Mouse (Mus musculus) stomach, postnatal 0 days (tissue): ENCODE data around the gene Mrps18c. TPM values are rescaled to one million over a fixed set of nuclear protein-coding genes. Genes with fewer than 3 reads are reported as not detected.

Experiments
- ATAC-seq: fragments of 200-750 bp; cut with Nextera tagmentation; 2 replicates; pipeline ENCODE4 v1.8.0; 2017; ENCODE audit not compliant: low FRiP score, low TSS enrichment
- DNase-seq: peaks from one replicate; pipeline ENCODE4 v3.0.0-alpha.2; 2016; ENCODE audit warnings: low spot score
- H3K27ac ChIP-seq: fragments of 300-500 bp; sonication (generic); replicated peaks from 2 replicates; pipeline ENCODE4 v1.5.1; 2014; ENCODE audit warnings: mild to moderate bottlenecking, control low read depth
- H3K27me3 ChIP-seq: fragments of 300-500 bp; sonication (generic); 2 replicates; pipeline ENCODE4 v1.6.1; 2014; ENCODE audit warnings: low read length; ENCODE audit not compliant: control insufficient read depth, insufficient read depth
- H3K36me3 ChIP-seq: fragments of 300-500 bp; sonication (generic); 2 replicates; pipeline ENCODE4 v1.6.1; 2014; ENCODE audit warnings: low read length, mixed read lengths; ENCODE audit not compliant: control insufficient read depth, insufficient read depth
- H3K4me1 ChIP-seq: fragments of 300-500 bp; sonication (generic); replicated peaks from 2 replicates; pipeline ENCODE4 v1.6.1; 2014; ENCODE audit warnings: antibody characterized with exemption; ENCODE audit not compliant: control insufficient read depth, insufficient read depth
- H3K4me2 ChIP-seq: fragments of 300-500 bp; sonication (generic); replicated peaks from 2 replicates; pipeline ENCODE4 v1.6.1; 2014; ENCODE audit warnings: low read depth, mild to moderate bottlenecking, control low read depth, moderate library complexity
- H3K4me3 ChIP-seq: fragments of 300-500 bp; sonication (generic); 2 replicates; pipeline ENCODE4 v1.5.1; 2014; ENCODE audit warnings: low read depth, low read length, control low read depth
- H3K9ac ChIP-seq: fragments of 300-500 bp; sonication (generic); 2 replicates; pipeline ENCODE4 v1.6.1; 2014; ENCODE audit warnings: mild to moderate bottlenecking, low read length, control low read depth, mixed read lengths
- H3K9me3 ChIP-seq: fragments of 300-500 bp; sonication (generic); 2 replicates; pipeline ENCODE4 v1.6.1; 2016; ENCODE audit warnings: low read length; ENCODE audit not compliant: control insufficient read depth
- CTCF ChIP-seq: IDR thresholded peaks from 2 replicates; pipeline ENCODE4 v1.5.1; 2016; ENCODE audit warnings: antibody characterized with exemption, low read depth, mild to moderate bottlenecking, moderate library complexity
- EP300 ChIP-seq: optimal IDR thresholded peaks from 2 replicates; pipeline ENCODE3; 2016; ENCODE audit warnings: antibody characterized with exemption
- WGBS: fragments of 180-500 bp; shearing (Covaris S2); extraction: QIAGEN DNeasy Blood & Tissue Kit; methylation state at CpG from one replicate; pipeline ENCODE4 v1.1.7; 2014; 5-methylcytosine and 5-hydroxymethylcytosine counted together
- polyA plus RNA-seq: library from polyadenylated mRNA; unstranded; fragments of >200 nt; fragmentation: Nextera tagmentation; extraction: Ambion mirVana; gene quantifications from 2 replicates; pipeline ENCODE4 v1.2.1, GENCODE M21; 2015

Mrps18c gene
- polyA plus RNA-seq = 185 and 186 TPM in 2 replicates

DNA sequence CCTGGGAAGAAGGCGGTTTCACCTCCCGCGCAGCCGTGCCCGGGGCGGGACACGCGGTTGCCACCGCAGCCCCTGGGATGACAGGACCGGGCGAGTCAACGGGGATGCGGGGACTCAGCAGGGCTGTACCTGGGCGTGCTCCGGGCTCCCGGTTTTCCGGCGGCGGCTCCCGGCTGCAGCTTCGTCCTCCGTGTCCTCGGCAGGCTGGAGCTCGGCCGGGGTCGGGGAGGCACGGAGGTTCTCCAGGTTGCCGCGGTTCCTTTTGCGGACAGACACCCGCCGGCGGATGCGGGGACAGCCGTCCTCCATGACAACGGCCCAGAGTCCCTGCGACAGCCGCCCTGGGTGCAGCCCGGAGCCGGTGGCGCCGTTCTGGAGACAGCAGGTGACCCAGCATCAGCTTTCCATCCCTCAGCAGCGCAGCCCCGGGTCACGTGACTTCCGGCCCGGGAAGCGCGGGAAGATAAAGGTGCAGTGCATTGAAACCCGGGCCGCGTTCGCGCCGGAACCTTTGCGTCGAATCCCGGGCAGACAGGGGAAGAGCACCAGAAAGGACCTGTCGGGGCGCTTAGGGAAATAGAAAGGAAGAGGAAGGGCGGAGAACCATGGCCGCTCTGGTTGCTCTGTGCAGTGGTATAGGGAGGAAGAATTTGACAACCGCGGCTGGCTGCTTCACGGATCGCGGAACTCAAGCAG, at the start of gene Mrps18c, which contains the start of gene Helq:
Gene Mrps18c (plus strand): TSS at position 463 of the 696 bp plus-strand sequence.
Gene Helq (minus strand): TSS at position 434 of the 696 bp plus-strand sequence.
- no peaks in the 10 kb centered on the region for H3K27me3 ChIP-seq
- H3K36me3 ChIP-seq = 0 out of 2 replicates have a peak, but pooled peaks cover 2% of the 10 kb centered on the region
- H3K4me1 ChIP-seq = no peaks in the 10 kb centered on the region
- peak; percentile 96 for ATAC-seq
- H3K4me3 ChIP-seq = peak within 1 kb of the TSS; percentile 79
- under 1% methylated on average over 67 of the region's 67 CpGs for WGBS
- H3K9me3 ChIP-seq = no peaks in the 10 kb centered on the region
- peak; percentile 20; the same call in 1 of the 2 replicates for TF ChIP-seq CTCF
- TF ChIP-seq EP300 = no peak
- DNase-seq = peak; percentile 94
- peak within 1 kb of the TSS; percentile 73 for H3K9ac ChIP-seq
- H3K4me2 ChIP-seq = peak within 1 kb of the TSS; percentile 96
- H3K27ac ChIP-seq = 0 out of 2 replicates have a peak within 1 kb of the TSS, but pooled peaks have one; percentile 49

DNA sequence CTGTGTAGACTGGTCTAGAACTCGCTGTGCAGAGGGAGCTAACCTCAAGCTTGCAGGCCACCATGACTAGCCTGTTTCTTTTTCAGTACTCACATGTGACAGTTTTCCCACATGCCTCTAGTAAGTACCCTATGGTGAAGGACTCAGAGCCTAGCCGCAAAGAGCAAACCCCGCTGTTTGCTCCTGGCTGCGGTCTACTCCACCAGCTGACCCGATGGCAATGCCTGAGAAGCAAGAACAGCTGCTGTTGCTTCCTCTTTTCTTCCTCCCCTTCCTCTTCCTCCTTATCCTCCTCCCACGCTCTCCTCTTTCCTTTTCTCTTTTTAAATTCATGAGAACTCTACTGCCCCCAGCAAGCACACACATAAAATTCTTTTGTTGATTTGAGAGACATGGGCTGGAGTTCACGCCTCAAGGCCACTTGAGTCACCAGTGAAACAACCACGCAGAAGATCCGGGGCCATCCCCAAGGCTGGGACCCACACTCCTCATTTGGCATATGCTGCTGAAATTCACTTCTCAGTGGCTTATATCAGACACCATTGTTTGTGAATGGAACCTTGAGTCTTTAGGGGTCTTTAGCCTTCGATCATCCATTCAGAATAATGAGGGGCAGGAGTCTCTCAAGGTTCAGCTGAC, 47.7 kb upstream of the Mrps18c start:
- DNase-seq (no peak), ATAC-seq (no peak)
- no peak for TF ChIP-seq CTCF
- TF ChIP-seq EP300 = no peak
- Histone ChIP-seq H3K4me3 (no peak overlapping the region), H3K27ac (no peak overlapping the region), H3K9me3 (no peaks in the 10 kb centered on the region), H3K4me2 (no peak overlapping the region), H3K36me3 (no peaks in the 10 kb centered on the region), H3K27me3 (no peaks in the 10 kb centered on the region), H3K4me1 (no peaks in the 10 kb centered on the region), H3K9ac (no peak overlapping the region)
- 79% methylated on average over 10 of the region's 10 CpGs for WGBS

DNA sequence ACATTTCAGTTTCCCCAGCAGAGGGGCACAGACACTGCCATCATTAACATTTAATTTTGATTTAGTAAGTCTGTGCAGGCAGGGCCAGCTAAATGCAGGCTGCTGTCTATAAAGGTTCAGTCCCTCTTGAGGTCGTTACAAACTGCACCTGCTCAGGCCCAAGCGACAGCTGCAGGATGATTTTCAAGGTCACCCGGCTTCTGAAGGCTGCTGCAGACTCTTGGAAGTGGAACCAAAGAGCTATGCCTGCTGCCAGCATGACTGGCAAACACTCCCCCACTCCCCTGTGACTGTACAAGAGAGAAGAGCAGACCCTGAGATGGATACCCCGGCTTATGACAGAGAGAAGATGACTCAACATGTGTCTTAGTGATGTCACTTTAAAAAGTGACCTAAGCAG, 46.8 kb upstream of the Mrps18c start:
- H3K36me3 ChIP-seq = no peaks in the 10 kb centered on the region
- no peak overlapping the region for H3K27ac ChIP-seq
- no peaks in the 10 kb centered on the region for H3K4me1 ChIP-seq
- H3K4me3 ChIP-seq = no peak overlapping the region
- H3K9me3 ChIP-seq = no peaks in the 10 kb centered on the region
- ATAC-seq (no peak), DNase-seq (no peak)
- no peak overlapping the region for H3K9ac ChIP-seq
- H3K4me2 ChIP-seq = no peak overlapping the region
- no peaks in the 10 kb centered on the region for H3K27me3 ChIP-seq
- TF ChIP-seq CTCF (no peak), EP300 (no peak)
- 50% methylated on average over 4 of the region's 4 CpGs for WGBS

DNA sequence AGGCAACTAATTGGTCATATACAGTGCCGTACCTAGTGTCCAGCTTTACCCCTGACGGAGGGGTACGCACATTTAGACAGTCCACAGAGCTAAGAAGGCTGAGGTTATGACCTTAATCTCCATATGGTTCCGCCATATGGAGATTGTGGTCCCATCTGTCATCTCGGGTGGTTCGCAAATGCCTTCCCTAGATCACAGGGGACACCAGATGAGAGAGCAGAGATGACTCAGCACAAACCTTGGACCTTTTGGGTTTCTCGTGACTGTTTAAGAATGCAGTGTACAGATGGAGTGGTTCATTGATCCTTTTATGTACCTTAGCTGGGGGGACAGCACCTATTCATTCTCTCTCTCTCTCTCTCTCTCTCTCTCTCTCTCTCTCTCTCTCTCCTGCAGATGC, 45.0 kb upstream of the Mrps18c start:
- Histone ChIP-seq H3K27me3 (no peaks in the 10 kb centered on the region), H3K9me3 (no peaks in the 10 kb centered on the region), H3K4me3 (no peak overlapping the region), H3K4me2 (no peak overlapping the region), H3K27ac (no peak overlapping the region), H3K36me3 (no peaks in the 10 kb centered on the region), H3K4me1 (no peaks in the 10 kb centered on the region), H3K9ac (no peak overlapping the region)
- DNase-seq (no peak), ATAC-seq (no peak)
- 45% methylated on average over 7 of the region's 7 CpGs for WGBS
- TF ChIP-seq CTCF (no peak), EP300 (no peak)

DNA sequence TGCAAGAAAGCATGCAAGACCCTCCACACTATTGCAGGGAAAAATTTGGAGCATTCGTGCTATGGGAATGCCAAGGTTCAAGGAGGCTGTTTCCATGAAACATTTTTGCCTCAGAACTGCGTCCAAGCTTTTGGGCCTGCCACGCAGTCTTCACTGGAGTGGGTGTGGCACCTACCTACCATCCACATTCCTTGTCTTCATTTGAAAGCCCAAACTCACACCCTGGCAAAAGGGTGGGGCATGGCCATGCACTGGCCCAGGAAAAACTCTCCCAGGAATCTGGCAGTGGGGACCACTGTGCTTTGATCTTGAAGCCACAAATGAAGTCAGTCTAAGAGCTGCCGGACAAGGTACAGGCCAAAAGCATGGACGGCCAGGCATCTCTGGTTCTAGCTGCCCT, 40.3 kb upstream of the Mrps18c start:
- H3K4me2 ChIP-seq = no peak overlapping the region
- H3K27me3 ChIP-seq = no peaks in the 10 kb centered on the region
- no peaks in the 10 kb centered on the region for H3K36me3 ChIP-seq
- no peaks in the 10 kb centered on the region for H3K9me3 ChIP-seq
- no peak for DNase-seq
- ATAC-seq = no peak
- no peak overlapping the region for H3K27ac ChIP-seq
- no peak overlapping the region for H3K9ac ChIP-seq
- no peaks in the 10 kb centered on the region for H3K4me1 ChIP-seq
- no peak for TF ChIP-seq CTCF
- no peak for TF ChIP-seq EP300
- no peak overlapping the region for H3K4me3 ChIP-seq
- WGBS = 91% methylated on average over 5 of the region's 5 CpGs
